In the genomic region with DNA sequence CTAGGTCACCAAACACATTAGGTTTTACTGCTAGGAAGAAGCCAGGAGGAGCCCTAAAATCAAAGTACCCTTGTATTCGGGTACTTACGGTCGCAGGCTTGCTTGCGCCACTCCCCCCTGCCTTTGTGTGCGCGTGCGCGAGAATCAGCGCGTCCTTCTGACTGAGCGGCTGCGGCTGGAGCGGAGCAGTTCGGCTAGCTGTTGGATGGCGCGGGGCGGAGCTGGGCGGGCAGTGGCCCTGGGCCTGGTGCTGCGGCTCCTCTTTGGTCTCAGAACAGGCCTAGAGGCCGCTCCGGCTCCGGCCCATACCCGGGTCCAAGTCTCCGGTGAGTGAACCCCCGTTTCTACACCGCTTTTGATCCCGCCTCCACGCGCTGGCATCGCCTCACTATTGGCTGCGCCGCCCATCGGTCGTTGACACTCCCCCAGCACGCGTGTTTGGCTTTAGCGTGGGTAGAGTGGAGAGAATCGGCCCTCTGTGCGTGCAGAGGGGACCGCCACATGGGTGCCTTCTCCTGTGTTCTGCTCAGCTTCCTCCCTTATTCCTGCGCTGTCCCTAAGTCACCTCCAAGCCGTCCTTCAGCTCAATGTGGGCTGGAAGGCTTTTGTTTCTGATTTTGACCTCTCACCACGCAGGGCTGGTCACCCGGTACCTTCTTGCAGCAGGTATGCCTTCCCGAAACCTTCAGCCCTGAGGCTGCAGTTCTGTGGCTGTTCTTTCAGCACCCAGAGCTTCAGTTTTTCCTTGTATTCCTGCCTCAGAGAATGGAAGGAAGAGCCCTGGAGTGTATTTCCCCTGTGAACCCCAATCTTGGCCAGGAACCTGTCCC, we compare ENCODE assay signal across 8 mouse cellular contexts. TPM values are rescaled to one million over a fixed set of nuclear protein-coding genes. Genes with fewer than 3 reads are reported as not detected.
DNase-seq lines count a peak whose midpoint lies in the region; ATAC-seq lines count a peak whose summit lies in the region.

A gene (plus strand): TSS at position 126 of the 830 bp plus-strand sequence.

- DNase-seq in ZHBTc4 (ENCODE audit: low read depth, low spot score): peak; percentile 96
- DNase-seq in gastrocnemius, adult 8-10 months (ENCODE audit: low spot score in 2 of 2): peak; percentile 84 to 86
- DNase-seq in hindlimb bud, embryonic 11.5 days (ENCODE audit: extremely low spot score, low read depth, low spot score): peak; percentile 90
- peak; percentile 88 to 95 for DNase-seq in left cerebral cortex, adult 8-10 months (ENCODE audit: low spot score in 2 of 2)
- peak; percentile 93 to 94 for DNase-seq in right cerebral cortex, postnatal 10 days (ENCODE audit: low spot score in 2 of 2)
- DNase-seq in urinary bladder, postnatal 25 days (ENCODE audit: low spot score): peak; percentile 85

- peaks cover 37% of the 10 kb centered on the region for H3K4me1 ChIP-seq in megakaryocyte, embryonic 14.5 days

- H3K9me3 ChIP-seq in megakaryocyte, embryonic 14.5 days: no peaks in the 10 kb centered on the region

- no peaks in the 10 kb centered on the region for H3K27me3 ChIP-seq in megakaryocyte, embryonic 14.5 days (replicated peaks)

- peaks cover 34% of the 10 kb centered on the region for H3K36me3 ChIP-seq in megakaryocyte, embryonic 14.5 days (replicated peaks; ENCODE audit: low read length)

- peak; percentile 90 for ATAC-seq in common myeloid progenitor, adult 5-6 weeks (replicated peaks; ENCODE audit: low read depth, poor library complexity, severe bottlenecking)

- H3K4me3 ChIP-seq in megakaryocyte, embryonic 14.5 days (replicated peaks): peak within 1 kb of the TSS; percentile 96

RNA-seq across cellular contexts. Expression of the gene that starts here (rescaled TPM):
- 9.5 and 20.2 TPM in 2 replicates for total RNA-seq in common myeloid progenitor, adult 5-6 weeks (2017)
- 10 to 100 TPM; 16.3 to 18.0 (median 17.0) TPM for total RNA-seq in gastrocnemius, adult 8-10 months (2022)
- total RNA-seq in left cerebral cortex, adult 8-10 months (2022): 10 to 100 TPM; 23.3 to 27.1 (median 24.8) TPM
- 16.0 and 94.0 TPM in 2 replicates for polyA plus RNA-seq in megakaryocyte, embryonic 14.5 days (2012; ENCODE audit: insufficient read depth, low replicate concordance)

Comparison
In these comparisons a context has a peak if more than half of its experiments do, and no peak if none do; other contexts are left out.
1. Peak in every context shown above with its lines: DNase-seq, ATAC-seq and H3K4me3 ChIP-seq.